Mouse (Mus musculus): ENCODE measurements at regions not wholly inside any gene's neighbourhood (a gene's known extent, or its start where the extent isn't known, plus 50 kb on each side); places are given as distances from the start of the nearest gene placed in this dataset.

DNA sequence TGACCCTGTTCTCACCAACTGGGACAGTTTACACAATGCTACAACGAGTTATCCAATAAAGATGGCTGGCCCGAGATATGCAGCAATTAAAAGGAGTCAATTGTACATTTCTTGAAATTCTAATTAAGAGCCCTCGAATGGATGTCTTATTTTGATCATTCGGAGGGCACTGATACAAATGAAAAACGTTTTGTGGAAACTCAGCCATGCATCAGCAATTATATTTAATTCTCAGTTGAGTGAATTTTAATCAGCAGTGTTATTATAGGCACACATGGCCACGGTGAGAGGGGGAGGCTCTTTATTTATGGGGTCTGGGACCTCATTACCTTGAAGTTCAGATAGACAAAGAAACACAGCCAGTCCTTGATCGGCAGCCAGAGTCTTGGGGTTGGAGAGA, 471.3 kb upstream of the Kcnab2 start:
- TF ChIP-seq HCFC1 (IDR thresholded peaks at IDR 0.05; ENCODE audit: low read depth, low read length), result no peak
- TF ChIP-seq EP300 (IDR thresholded peaks at IDR 0.05; ENCODE audit: low read length), result no peak
- TF ChIP-seq GABPA (IDR thresholded peaks at IDR 0.05; ENCODE audit: insufficient replicate concordance, low read depth, low read length), result no peak
- no peak for TF ChIP-seq POLR2A (IDR thresholded peaks at IDR 0.05; ENCODE audit: low read depth, low read length)
- no peak for TF ChIP-seq RCOR1 (conservative IDR thresholded peaks at IDR 0.05; ENCODE audit: low read depth, low read length)
